Mouse (Mus musculus) kidney, adult 9 months (tissue): ENCODE measurements at regions not wholly inside any gene's neighbourhood (a gene's known extent, or its start where the extent isn't known, plus 50 kb on each side); places are given as distances from the start of the nearest gene placed in this dataset.

Source experiments
- DNase-seq: peaks from one replicate; pipeline ENCODE4 v3.0.0; 2022

DNA sequence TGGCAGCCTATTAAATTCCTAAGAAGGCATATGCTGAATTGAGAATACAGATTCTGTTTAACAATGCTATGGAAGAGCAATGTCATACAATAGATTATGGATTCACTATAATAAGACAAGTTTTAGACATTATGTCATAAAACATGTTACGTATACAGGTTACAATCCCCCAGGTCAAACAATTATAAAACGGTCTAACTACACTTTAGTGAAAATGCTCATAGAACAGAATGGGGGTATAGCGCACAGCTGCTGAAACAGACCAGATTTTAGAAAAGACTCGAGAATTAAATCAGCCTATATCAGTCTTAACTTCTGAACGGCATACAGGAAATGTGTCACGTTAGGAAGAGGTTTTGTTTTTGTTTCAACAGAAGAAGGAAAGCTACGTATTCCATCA is 660.5 kb upstream of the Sel1l start:
- DNase-seq = no peak

- DNase-seq = no peak
Observed at GRCm38 (mm10) chr12:92508796-92509489, 660.0 kb upstream of the Sel1l start.

DNA sequence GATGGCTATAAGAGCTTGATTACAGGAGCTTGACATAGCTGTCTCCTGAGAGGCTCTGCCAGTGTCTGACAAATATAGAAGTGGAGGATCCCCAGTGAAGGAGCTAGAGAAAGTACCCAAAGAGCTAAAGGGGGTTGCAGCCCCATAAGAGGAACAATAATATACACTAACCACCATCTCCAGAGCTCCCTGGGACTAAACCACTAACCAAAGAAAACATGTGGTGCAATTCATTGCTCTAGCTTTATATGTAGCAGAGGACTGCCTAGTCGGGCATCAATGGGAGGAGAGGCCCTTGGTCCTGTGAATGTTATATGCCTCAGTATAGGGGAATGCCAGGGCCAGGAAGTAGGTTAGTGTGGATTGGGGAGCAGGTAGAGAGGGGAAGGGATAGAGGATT is 635.0 kb upstream of the Sel1l start:
- DNase-seq = no peak

- DNase-seq = no peak
Observed at GRCm38 (mm10) chr12:92474293-92475062, 625.5 kb upstream of the Sel1l start.

DNA sequence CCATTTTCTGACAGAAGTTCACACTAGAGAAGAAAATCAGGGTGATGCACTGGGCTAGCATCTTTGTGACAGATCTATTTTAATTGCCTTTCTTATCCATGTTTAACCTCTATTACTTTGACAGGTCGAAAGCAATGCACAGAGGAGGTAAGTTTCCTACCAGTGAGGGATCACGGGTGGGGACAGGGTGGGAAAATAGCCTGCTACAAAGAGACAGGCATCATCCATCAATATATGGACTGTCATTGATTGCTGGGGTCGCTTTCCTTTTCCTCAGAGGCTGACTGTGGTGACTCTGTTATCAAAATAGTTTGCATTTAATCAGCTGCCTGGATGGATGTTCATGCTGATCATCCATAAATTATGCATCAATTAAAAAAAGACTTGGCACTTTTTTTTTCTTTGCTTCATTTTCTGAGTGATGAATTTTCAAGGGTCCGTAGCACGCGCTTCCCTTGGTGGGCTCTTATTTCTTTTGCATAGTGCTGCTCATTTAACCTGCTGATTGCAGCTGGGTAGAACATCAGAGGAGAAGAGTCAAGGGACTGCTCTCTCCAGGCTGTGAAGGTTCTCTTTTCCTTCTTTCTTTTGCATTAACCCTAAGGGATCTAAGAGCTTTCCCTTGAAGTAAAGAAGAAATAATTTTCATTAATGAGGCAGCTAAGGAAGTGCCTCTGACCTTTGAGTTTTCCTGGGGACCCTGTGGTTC is 602.3 kb upstream of the Sel1l start:
- DNase-seq = no peak

DNA sequence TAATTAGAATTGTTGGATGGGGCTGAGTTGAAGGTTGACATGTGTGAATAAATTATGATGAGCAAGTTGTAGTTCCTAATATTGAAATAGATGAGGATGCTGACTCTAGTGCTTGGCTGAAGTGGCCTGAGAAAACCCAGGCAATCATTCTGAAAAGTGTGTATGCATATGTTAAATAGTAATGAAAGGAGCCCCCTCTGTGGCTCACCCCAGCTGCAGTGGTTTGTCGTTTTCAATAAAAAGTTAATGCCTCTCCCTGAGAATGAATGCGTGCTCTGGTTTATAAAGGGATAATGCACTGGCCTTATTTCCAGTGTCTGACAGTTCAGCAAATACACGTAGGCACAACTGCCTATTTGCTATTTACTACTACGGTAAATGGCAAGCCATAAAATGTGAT is 569.5 kb upstream of the Sel1l start:
- no peak for DNase-seq

- no peak for DNase-seq
Observed at GRCm38 (mm10) chr12:92405506-92405905, 556.5 kb upstream of the Sel1l start.

DNA sequence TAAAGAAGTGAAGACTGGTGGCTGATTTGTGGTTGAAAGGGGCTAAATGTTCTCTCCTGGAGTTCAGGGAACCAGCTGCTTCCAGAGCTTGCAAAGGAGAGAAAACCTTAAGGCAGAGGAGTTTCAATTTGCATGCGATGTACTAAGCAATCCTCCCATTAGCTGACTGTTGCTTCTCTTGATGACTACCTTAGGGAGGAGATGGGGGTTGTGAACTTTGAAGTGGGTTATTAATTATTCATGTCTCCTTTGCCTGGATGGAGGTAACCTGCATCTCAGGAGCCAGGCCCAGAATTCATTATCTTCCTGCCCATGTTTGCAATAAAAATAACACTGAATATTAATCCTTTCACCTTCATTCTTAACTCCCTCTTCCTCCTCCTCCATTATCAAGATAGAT is 552.0 kb upstream of the Sel1l start:
- no peak for DNase-seq

GRCm38 (mm10) chr12:92386195-92386594 is 537.2 kb upstream of the Sel1l start:
- no peak for DNase-seq

DNA sequence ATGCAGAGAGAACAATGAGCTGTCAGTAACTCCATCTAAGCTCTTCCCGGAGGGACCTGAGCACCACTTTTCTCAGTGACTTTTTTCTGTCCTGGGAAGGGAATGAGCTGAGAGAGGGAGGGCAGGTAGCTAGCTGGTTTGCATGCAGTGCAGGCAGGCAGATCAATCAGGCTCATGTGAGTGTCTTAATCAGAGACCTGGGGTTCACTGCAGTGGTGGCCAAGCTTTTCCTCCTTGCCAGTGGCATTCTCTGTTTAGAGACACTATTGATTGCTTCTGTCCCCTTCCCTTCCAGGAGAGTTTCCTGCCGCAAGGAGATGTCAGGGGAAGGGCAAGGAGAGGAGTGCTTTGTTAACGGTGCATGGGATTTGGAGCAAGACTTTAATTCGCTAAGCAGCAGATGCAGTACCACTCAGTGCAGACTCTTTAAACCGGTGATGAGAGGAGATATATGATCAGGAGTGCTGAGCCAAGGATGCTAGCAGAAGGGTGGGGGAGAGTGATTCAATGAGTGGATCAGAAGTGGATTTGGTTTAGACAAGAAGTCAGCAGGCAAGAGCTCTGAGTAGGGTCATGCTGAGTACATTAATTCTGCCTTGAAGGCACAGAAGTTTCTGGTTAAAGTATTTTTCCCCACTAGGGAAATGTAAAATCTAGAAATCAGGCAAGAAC is 535.4 kb upstream of the Sel1l start:
- DNase-seq = no peak

GRCm38 (mm10) chr12:92379130-92379529 is 530.2 kb upstream of the Sel1l start:
- DNase-seq = peak; percentile 22

GRCm38 (mm10) chr12:92365926-92366325 is 517.0 kb upstream of the Sel1l start:
- no peak for DNase-seq

GRCm38 (mm10) chr12:92353386-92354257 is 504.7 kb upstream of the Sel1l start:
- no peak for DNase-seq

DNA sequence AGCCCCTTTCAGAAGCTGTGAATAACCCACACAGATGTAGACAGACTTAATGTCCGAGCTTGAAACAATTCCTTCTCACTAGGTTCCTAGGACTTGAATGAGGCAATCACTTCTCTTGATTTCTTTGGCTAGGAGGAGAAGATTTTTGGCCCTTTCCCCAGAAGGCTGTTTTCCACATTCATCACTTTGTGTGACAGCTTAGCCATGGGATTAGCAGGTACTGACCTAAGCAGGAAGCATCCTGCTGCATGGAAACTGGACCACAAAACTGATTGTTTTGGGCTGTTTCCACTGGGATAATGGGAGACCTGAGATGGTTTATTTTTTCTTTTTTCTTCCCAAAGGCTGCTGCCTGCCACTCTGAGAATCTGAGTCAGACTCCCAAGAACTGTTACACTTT is 469.3 kb upstream of the Sel1l start:
- no peak for DNase-seq

DNA sequence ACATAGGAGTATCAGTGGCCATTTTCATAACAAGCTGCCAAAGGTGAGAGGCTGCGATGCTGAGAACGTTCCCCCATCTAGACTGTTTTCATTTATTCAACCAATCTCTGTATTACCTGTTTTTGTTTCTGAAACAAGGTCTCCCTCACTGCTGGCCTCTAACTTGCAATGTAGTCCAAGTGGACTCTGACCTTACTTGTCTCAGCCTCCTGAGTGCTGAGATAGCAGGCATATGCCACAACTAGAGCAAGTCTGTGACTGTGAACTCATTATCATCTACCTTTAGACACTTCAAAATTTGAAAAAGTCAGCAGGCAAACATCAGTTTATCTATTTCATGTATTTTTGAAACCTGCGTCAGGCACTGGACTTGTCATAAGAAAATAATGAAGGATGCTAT is 468.7 kb upstream of the Sel1l start:
- peak; percentile 27 for DNase-seq

- DNase-seq = no peak
Observed at GRCm38 (mm10) chr12:92316285-92316684, 467.3 kb upstream of the Sel1l start.

- no peak for DNase-seq
Observed at GRCm38 (mm10) chr12:92315820-92316219, 466.9 kb upstream of the Sel1l start.

GRCm38 (mm10) chr12:92302951-92303591 is 454.1 kb upstream of the Sel1l start:
- peak; percentile 53 for DNase-seq

DNA sequence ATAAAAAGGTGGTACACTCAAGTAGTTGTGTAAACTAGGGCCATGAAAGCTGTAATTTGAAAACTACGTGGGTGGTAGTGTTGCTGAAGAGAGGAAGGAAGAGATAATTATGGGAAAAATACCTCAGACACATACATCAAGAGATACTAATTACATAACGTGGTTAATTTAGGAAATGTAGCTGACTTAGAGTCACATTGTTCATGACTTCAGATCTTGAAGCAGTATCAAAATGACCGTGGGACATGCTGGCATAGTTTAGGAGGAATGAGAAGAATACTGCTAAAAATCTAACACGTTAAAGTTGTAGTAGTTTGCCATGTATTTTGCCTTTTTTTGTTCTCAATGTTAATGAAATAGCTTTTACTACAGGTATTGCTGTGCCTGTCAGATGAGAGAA is 445.9 kb upstream of the Sel1l start:
- DNase-seq = no peak

DNA sequence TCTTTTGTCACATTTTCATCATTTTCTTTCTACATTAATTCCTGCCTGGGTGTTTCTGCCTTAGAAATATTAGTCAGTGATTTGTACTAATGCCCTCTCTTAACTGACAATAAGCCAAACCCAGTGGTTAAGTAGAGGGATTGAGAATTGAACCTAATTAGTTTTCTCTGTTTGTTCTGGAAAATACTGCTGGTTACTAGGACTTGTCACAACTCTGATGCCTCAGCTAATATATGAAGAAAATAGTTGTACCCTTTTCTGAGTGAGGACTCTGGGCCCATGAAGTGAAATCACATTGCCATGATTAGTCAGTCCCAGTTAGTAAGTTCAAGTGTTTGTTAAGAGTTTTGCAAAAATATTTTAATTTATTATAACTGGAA is 444.4 kb upstream of the Sel1l start:
- DNase-seq = no peak

- no peak for DNase-seq
Observed at GRCm38 (mm10) chr12:92292460-92293340, 443.7 kb upstream of the Sel1l start.
